ENCODE assay signal across 12 mouse cellular contexts in the genomic region with DNA sequence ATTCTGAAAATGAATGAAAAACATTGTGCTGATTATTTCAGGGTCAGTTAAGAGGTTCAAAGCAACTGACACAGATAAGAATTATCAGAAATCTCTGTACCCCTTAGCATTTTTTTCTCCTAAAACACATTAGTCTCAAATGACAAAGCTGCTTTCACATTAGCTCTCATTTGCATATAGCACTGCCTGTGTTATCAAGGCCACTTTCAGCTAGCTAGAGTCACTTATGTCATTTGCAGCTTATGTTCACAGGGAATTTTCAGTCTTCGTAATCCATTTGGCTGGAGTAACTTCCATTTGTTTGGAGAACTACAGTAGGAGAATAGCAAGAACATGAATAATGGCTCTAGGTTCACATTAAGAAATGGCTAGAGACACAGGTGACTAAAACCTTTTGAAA.
"Had no signal": no experiment of that assay in that cellular context is flagged by ENCODE, and none has a peak within 500 bp of the region (broad histone marks: within the 10 kb centered on the region; RNA-seq: fewer than 3 reads in every experiment).

No protein-coding gene starts in this region.

- H3K4me2 ChIP-seq: liver, embryonic 13.5 days; lung, embryonic 14.5 days; midbrain, embryonic 12.5 days; midbrain, embryonic 15.5 days; neural tube, embryonic 12.5 days had no signal

- H3K4me3 ChIP-seq: layer of hippocampus, adult 2 months; liver, embryonic 13.5 days; midbrain, embryonic 12.5 days; midbrain, embryonic 15.5 days; neural tube, embryonic 12.5 days had no signal

- DNase-seq: kidney, postnatal 25 days; layer of hippocampus, adult 9-11 months; liver, embryonic 13.5 days; lung, embryonic 14.5 days; thymus, postnatal 36 days had no signal

- H3K9me3 ChIP-seq: liver, embryonic 13.5 days; midbrain, embryonic 12.5 days; midbrain, embryonic 15.5 days; neural tube, embryonic 12.5 days had no signal

- H3K9ac ChIP-seq: liver, embryonic 13.5 days; lung, embryonic 14.5 days; midbrain, embryonic 12.5 days; midbrain, embryonic 15.5 days; neural tube, embryonic 12.5 days had no signal

- ATAC-seq: lung, postnatal 0 days; midbrain, embryonic 15.5 days had no signal

- H3K27ac ChIP-seq: kidney, postnatal 0 days; layer of hippocampus, adult 2 months; liver, embryonic 13.5 days; macrophage; midbrain, embryonic 12.5 days; midbrain, embryonic 15.5 days; neural tube, embryonic 12.5 days had no signal

- H3K4me1 ChIP-seq: liver, embryonic 13.5 days; midbrain, embryonic 12.5 days; neural tube, embryonic 12.5 days had no signal

- H3K36me3 ChIP-seq: liver, embryonic 13.5 days; midbrain, embryonic 12.5 days; midbrain, embryonic 15.5 days; neural tube, embryonic 12.5 days had no signal

- H3K27me3 ChIP-seq: liver, embryonic 13.5 days; midbrain, embryonic 12.5 days; midbrain, embryonic 15.5 days; neural tube, embryonic 12.5 days had no signal
